Mouse (Mus musculus) limb, embryonic 14.5 days (tissue): ENCODE results near the gene Homer2. TPM values are rescaled to one million over a fixed set of nuclear protein-coding genes. Genes with fewer than 3 reads are reported as not detected.

Experiments
- ATAC-seq: fragments of 200-750 bp; cut with Nextera tagmentation; 2 replicates; pipeline ENCODE4 v1.8.0; 2017; ENCODE audit warnings: low read depth, moderate number of reproducible peaks, moderate TSS enrichment; ENCODE audit not compliant: low FRiP score
- DNase-seq: peaks from one replicate; pipeline ENCODE4 v3.0.0-alpha.2; 2015; ENCODE audit warnings: low spot score
- H3K27ac ChIP-seq: fragments of 300-500 bp; sonication (generic); replicated peaks from 2 replicates; pipeline ENCODE4 v1.5.1; 2014; ENCODE audit warnings: low read depth, mild to moderate bottlenecking, low read length, moderate library complexity, mixed read lengths
- H3K27me3 ChIP-seq: fragments of 300-500 bp; sonication (generic); 2 replicates; pipeline ENCODE4 v1.6.1; 2014; ENCODE audit warnings: low read length, mixed read lengths; ENCODE audit not compliant: control insufficient read depth, insufficient read depth
- H3K36me3 ChIP-seq: fragments of 300-500 bp; sonication (generic); 2 replicates; pipeline ENCODE4 v1.6.1; 2014; ENCODE audit warnings: mild to moderate bottlenecking, low read length, moderate library complexity, mixed read lengths; ENCODE audit not compliant: control insufficient read depth, insufficient read depth
- H3K4me1 ChIP-seq: fragments of 300-500 bp; sonication (generic); 2 replicates; pipeline ENCODE4 v1.6.1; 2014; ENCODE audit warnings: antibody characterized with exemption, low read length, mixed read lengths; ENCODE audit not compliant: control insufficient read depth, insufficient read depth
- H3K4me2 ChIP-seq: fragments of 300-500 bp; sonication (generic); replicated peaks from 2 replicates; pipeline ENCODE4 v1.6.1; 2014; ENCODE audit warnings: low read depth, mild to moderate bottlenecking, low read length, moderate library complexity; ENCODE audit not compliant: severe bottlenecking
- H3K4me3 ChIP-seq: fragments of 300-500 bp; sonication (generic); replicated peaks from 2 replicates; pipeline ENCODE4 v1.5.1; 2014; ENCODE audit warnings: low read length
- H3K9ac ChIP-seq: fragments of 300-500 bp; sonication (generic); 2 replicates; pipeline ENCODE4 v1.6.1; 2014; ENCODE audit warnings: mild to moderate bottlenecking, low read depth, low read length, moderate library complexity; ENCODE audit not compliant: severe bottlenecking
- H3K9me3 ChIP-seq: fragments of 300-500 bp; sonication (generic); 2 replicates; pipeline ENCODE4 v1.6.1; 2016; ENCODE audit warnings: low read length; ENCODE audit not compliant: control insufficient read depth
- POLR2A ChIP-seq: fragments of 200-500 bp; IDR thresholded peaks from 2 replicates; pipeline ENCODE4 v1.8.0; 2012; ENCODE audit warnings: inconsistent platforms, mild to moderate bottlenecking, moderate library complexity, borderline replicate concordance; ENCODE audit not compliant: insufficient read depth, insufficient read length; ENCODE audit errors: extremely low read depth
- WGBS: fragments of 180-500 bp; shearing (Covaris S2); extraction: QIAGEN DNeasy Blood & Tissue Kit; methylation state at CpG from one replicate; pipeline ENCODE4 v1.1.7; 2014; 5-methylcytosine and 5-hydroxymethylcytosine counted together
- polyA plus RNA-seq, 2 experiments: library from polyadenylated mRNA; depleted of rRNA in 1 of 2; stranded (reverse) in 1 of 2; unstranded in 1 of 2; fragments of >200 nt; fragmentation: Nextera tagmentation in 1 of 2; extraction: Ambion mirVana in 1 of 2; gene quantifications; 2 replicates each; pipeline versions ENCODE4 v1.2.1 to v1.2.3; 2012 to 2014

The Homer2 gene
- polyA plus RNA-seq, 2 experiments, result 15.5 to 25.8 TPM

DNA sequence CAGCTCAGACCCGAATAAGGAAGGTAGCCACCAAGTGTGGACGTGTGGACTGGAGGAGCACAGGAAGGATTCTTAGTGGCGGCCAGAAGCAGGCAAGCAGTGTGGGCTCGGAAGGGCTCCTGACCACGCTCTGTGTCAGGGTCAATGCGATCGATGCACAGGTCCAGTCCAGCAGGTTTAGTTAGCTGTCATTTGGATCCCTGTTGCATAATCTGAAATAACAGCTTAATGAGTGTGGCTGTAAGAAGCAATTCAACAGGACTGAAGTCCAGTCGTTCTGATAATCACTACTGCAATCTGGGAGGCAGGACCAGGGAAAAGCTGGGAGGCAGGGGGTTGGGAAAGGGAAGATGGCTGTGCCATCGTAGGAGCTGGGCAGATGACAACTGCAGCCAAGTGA, 18.9 kb downstream of the Homer2 start:
- Histone ChIP-seq H3K9ac (no peak overlapping the region), H3K4me2 (no peak overlapping the region), H3K27me3 (no peaks in the 10 kb centered on the region), H3K4me3 (no peak overlapping the region), H3K36me3 (no peaks in the 10 kb centered on the region), H3K4me1 (no peaks in the 10 kb centered on the region), H3K27ac (no peak overlapping the region), H3K9me3 (no peaks in the 10 kb centered on the region)
- ATAC-seq (no peak), DNase-seq (no peak)
- TF ChIP-seq POLR2A, result no peak
- 83% methylated on average over 9 of the region's 9 CpGs for WGBS

DNA sequence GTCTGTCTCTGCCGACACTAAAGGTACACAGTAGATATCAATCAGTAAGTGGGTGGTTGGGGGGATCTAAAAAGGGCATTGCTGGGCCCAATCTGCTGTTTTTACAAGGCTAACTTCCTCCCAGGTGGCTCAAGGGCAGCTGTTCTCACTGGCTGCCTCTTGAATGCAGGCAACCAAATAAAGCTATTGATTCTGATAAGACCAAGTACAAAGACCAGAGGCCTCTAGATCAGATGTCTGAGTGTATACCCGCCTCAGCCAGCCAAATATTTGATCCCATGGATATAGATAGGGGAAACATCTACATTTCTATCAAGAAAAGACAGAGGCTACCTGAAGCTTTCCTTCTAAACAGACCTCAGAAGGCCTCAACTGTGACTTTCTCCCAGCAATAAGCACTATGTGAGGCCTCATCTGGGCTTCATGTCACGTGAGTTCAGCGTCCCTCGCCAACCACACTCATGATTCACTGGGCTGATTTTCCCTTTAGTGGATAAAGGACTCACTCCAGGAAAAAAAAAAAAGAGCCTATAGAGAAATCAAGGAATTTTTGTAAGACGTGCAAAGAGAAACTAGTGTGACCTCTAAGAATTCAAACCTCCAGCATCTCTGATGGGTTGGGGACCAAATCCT, 19.5 kb downstream of the Homer2 start:
- Histone ChIP-seq H3K36me3 (no peaks in the 10 kb centered on the region), H3K4me2 (no peak overlapping the region), H3K9me3 (no peaks in the 10 kb centered on the region), H3K9ac (no peak overlapping the region), H3K4me3 (no peak overlapping the region), H3K27me3 (no peaks in the 10 kb centered on the region), H3K27ac (no peak overlapping the region), H3K4me1 (no peaks in the 10 kb centered on the region)
- WGBS, result 83% methylated on average over 6 of the region's 6 CpGs
- no peak for ATAC-seq
- no peak for DNase-seq
- no peak for TF ChIP-seq POLR2A

DNA sequence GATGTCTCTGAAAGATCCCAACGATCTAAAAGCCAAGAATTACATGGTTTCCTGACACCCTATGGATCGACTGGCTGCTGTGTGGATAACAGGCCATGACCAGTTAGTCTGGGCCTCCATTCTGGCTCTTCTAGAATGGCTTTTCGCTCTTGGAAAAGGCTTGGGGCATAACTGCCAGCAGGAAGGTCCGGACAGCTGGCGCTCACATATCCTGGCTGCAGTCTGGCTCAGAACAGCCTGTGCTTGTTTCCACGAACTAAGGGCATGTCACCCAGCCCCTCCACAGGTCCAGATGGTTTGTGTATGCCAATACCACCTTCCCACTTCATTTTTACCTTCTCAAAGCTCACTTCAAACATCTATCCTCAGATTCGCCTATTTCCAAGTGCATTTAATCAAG, 22.0 kb downstream of the Homer2 start:
- no peaks in the 10 kb centered on the region for H3K9me3 ChIP-seq
- H3K4me2 ChIP-seq, result no peak overlapping the region
- WGBS, result 74% methylated on average over 7 of the region's 7 CpGs
- H3K27me3 ChIP-seq, result no peaks in the 10 kb centered on the region
- H3K4me3 ChIP-seq, result no peak overlapping the region
- no peak for DNase-seq
- ATAC-seq, result no peak
- no peak overlapping the region for H3K27ac ChIP-seq
- TF ChIP-seq POLR2A, result no peak
- no peaks in the 10 kb centered on the region for H3K36me3 ChIP-seq
- H3K9ac ChIP-seq, result no peak overlapping the region
- no peaks in the 10 kb centered on the region for H3K4me1 ChIP-seq

- no peak for DNase-seq
- Histone ChIP-seq H3K36me3 (no peaks in the 10 kb centered on the region), H3K9ac (no peak overlapping the region), H3K9me3 (no peaks in the 10 kb centered on the region), H3K4me2 (no peak overlapping the region), H3K27me3 (no peaks in the 10 kb centered on the region), H3K4me3 (no peak overlapping the region), H3K27ac (no peak overlapping the region), H3K4me1 (no peaks in the 10 kb centered on the region)
- no peak for ATAC-seq
- no peak for TF ChIP-seq POLR2A
- WGBS, result 75% methylated on average over 7 of the region's 7 CpGs
These were observed 23.4 kb downstream of the Homer2 start for GRCm38 (mm10) chr7:81683779-81684422.

GRCm38 (mm10) chr7:81681386-81681785, 25.9 kb downstream of the Homer2 start:
- Histone ChIP-seq H3K27ac (no peak overlapping the region), H3K4me3 (no peak overlapping the region), H3K27me3 (no peaks in the 10 kb centered on the region), H3K9me3 (no peaks in the 10 kb centered on the region), H3K4me2 (no peak overlapping the region), H3K36me3 (no peaks in the 10 kb centered on the region), H3K9ac (no peak overlapping the region), H3K4me1 (no peaks in the 10 kb centered on the region)
- no peak for TF ChIP-seq POLR2A
- DNase-seq (no peak), ATAC-seq (no peak)
- WGBS, result 78% methylated on average over 3 of the region's 3 CpGs
